Mouse (Mus musculus): ENCODE data around the gene Trim30b.
"Not testable (repeated sequence)": the region's sequence is repeated elsewhere in the genome, so short reads cannot be mapped to it uniquely, and the experiment has no call there.

- not testable (repeated sequence) for TF ChIP-seq CTCF (IDR thresholded peaks at IDR 0.05; ENCODE audit: low read depth, low read length); POLR2A (IDR thresholded peaks at IDR 0.05; ENCODE audit: insufficient read depth, low read length); EP300 (IDR thresholded peaks at IDR 0.05; ENCODE audit: insufficient read depth, low read depth, low read length)
Observed at GRCm38 (mm10) chr7:104348043-104348442, 21.6 kb downstream of the Trim30b start.
